ENCODE assay signal across 8 mouse cellular contexts in the genomic region with DNA sequence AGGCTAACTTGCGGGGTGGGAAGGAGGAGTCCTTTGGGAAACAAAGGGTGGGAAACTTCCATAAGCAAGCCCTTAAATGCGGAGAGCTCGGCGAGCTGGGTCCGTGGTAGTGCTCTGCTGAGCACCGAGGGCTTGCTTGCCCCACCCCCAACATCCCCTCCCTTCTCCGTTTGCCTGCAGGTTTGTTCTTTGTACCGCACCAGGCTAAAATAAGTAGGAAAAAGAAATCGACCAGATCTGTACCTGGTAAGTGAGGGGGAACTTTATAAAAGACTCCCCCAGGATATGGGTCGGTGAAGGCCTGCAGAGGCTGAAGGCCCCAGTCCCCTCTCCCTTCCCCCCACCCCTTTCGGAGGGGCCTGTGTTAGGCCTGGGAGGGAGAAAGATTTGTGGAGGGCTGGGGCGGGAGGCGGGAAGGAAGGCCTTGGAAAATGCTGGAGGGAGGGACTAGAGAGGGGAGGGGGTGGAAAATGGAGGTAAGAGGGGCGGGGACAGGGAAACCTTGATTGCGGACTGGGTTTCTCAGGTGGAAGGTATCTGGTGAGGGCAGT. TPM values are rescaled to one million over a fixed set of nuclear protein-coding genes. Genes with fewer than 3 reads are reported as not detected.
DNase-seq lines count a peak whose midpoint lies in the region; ATAC-seq lines count a peak whose summit lies in the region.

No protein-coding gene starts in this region.

- peak overlapping the region; percentile 47 for H3K4me2 ChIP-seq in forebrain, embryonic 14.5 days (ENCODE audit: low read length)
- H3K4me2 ChIP-seq in intestine, embryonic 15.5 days (replicated peaks): peak overlapping the region; percentile 43
- peak overlapping the region; percentile 75 for H3K4me2 ChIP-seq in liver, embryonic 16.5 days (ENCODE audit: low read depth, low read length)
- H3K4me2 ChIP-seq in neural tube, embryonic 12.5 days (replicated peaks): peak overlapping the region; percentile 56

- H3K36me3 ChIP-seq in forebrain, embryonic 14.5 days (ENCODE audit: control insufficient read depth, insufficient read depth, low read length): peaks cover 11% of the 10 kb centered on the region; the same call in 1 of the 2 replicates
- H3K36me3 ChIP-seq in intestine, embryonic 15.5 days: no peaks in the 10 kb centered on the region
- no peaks in the 10 kb centered on the region; the same call in 1 of the 2 replicates for H3K36me3 ChIP-seq in liver, embryonic 16.5 days (ENCODE audit: control insufficient read depth, insufficient read depth)
- no peaks in the 10 kb centered on the region; the same call in 1 of the 2 replicates for H3K36me3 ChIP-seq in neural tube, embryonic 12.5 days

- H3K4me3 ChIP-seq in forebrain, embryonic 14.5 days (ENCODE audit: low read depth, low read length): peak overlapping the region; percentile 49
- peak overlapping the region; percentile 52 for H3K4me3 ChIP-seq in intestine, embryonic 15.5 days (replicated peaks)
- H3K4me3 ChIP-seq in liver, embryonic 16.5 days (ENCODE audit: low read depth, low read length): peak overlapping the region; percentile 67
- H3K4me3 ChIP-seq in neural tube, embryonic 12.5 days: peak overlapping the region; percentile 55

- H3K9ac ChIP-seq in forebrain, embryonic 14.5 days (ENCODE audit: low read length): peak overlapping the region; percentile 73
- peak overlapping the region; percentile 54 for H3K9ac ChIP-seq in intestine, embryonic 15.5 days
- H3K9ac ChIP-seq in liver, embryonic 16.5 days (ENCODE audit: low read depth, low read length): peak overlapping the region; percentile 67
- H3K9ac ChIP-seq in neural tube, embryonic 12.5 days: peak overlapping the region; percentile 60

- peak; percentile 45 for DNase-seq in ovary, postnatal 36 days (ENCODE audit: low spot score)
- no peak for DNase-seq in ovary, postnatal 10 days (ENCODE audit: low spot score)
- DNase-seq in cerebellum, adult 11 months: peak; percentile 15
- peak; percentile 49 for DNase-seq in forebrain, embryonic 14.5 days (ENCODE audit: low spot score)

- peak overlapping the region; percentile 78 for H3K27ac ChIP-seq in forebrain, embryonic 14.5 days (ENCODE audit: low read depth, low read length)
- peak overlapping the region; percentile 76 for H3K27ac ChIP-seq in intestine, embryonic 15.5 days
- H3K27ac ChIP-seq in liver, embryonic 16.5 days (ENCODE audit: low read length): peak overlapping the region; percentile 72
- 0 out of 2 replicates have a peak overlapping the region, but pooled peaks have one; percentile 12 for H3K27ac ChIP-seq in neural tube, embryonic 12.5 days

- no peaks in the 10 kb centered on the region for H3K9me3 ChIP-seq in forebrain, embryonic 14.5 days (replicated peaks; ENCODE audit: control insufficient read depth, low read length)
- H3K9me3 ChIP-seq in intestine, embryonic 15.5 days: no peaks in the 10 kb centered on the region
- no peaks in the 10 kb centered on the region for H3K9me3 ChIP-seq in liver, embryonic 16.5 days (replicated peaks; ENCODE audit: control insufficient read depth, low read length)
- H3K9me3 ChIP-seq in neural tube, embryonic 12.5 days: no peaks in the 10 kb centered on the region

- ATAC-seq in forebrain, embryonic 14.5 days: peak; percentile 76
- ATAC-seq in intestine, embryonic 15.5 days: peak; percentile 82
- peak; percentile 62 for ATAC-seq in liver, embryonic 16.5 days (ENCODE audit: low read depth)
- peak; percentile 79 for ATAC-seq in neural tube, embryonic 12.5 days (ENCODE audit: low FRiP score, low read depth)
- ATAC-seq in activated CD4-positive, CD25-positive, alpha-beta regulatory T cell, adult 4 months: no peak

- WGBS in forebrain, embryonic 14.5 days: 35% methylated on average over 15 of the region's 15 CpGs
- 18% methylated on average over 13 of the region's 15 CpGs for WGBS in intestine, embryonic 15.5 days
- WGBS in liver, embryonic 16.5 days (ENCODE audit: insufficient replicate concordance): 22% methylated on average over 14 of the region's 15 CpGs
- 26% methylated on average over 14 of the region's 15 CpGs for whole genome bisulfite sequencing in neural tube, embryonic 12.5 days

- no peaks in the 10 kb centered on the region for H3K4me1 ChIP-seq in forebrain, embryonic 14.5 days (ENCODE audit: control insufficient read depth, insufficient read depth, low read length)
- H3K4me1 ChIP-seq in intestine, embryonic 15.5 days (replicated peaks): 0 out of 2 replicates have a peak, but pooled peaks cover 2% of the 10 kb centered on the region
- no peaks in the 10 kb centered on the region; the same call in 1 of the 2 replicates for H3K4me1 ChIP-seq in liver, embryonic 16.5 days (ENCODE audit: control insufficient read depth, low read depth, low read length)
- H3K4me1 ChIP-seq in neural tube, embryonic 12.5 days: no peaks in the 10 kb centered on the region; the same call in 1 of the 2 replicates

- H3K27me3 ChIP-seq in forebrain, embryonic 14.5 days (replicated peaks; ENCODE audit: control insufficient read depth, insufficient read depth, low read length): no peaks in the 10 kb centered on the region
- H3K27me3 ChIP-seq in intestine, embryonic 15.5 days (replicated peaks): no peaks in the 10 kb centered on the region
- H3K27me3 ChIP-seq in liver, embryonic 16.5 days (ENCODE audit: control insufficient read depth, insufficient read depth, low read depth, low read length): no peaks in the 10 kb centered on the region
- no peaks in the 10 kb centered on the region for H3K27me3 ChIP-seq in neural tube, embryonic 12.5 days (replicated peaks)

RNA-seq across cellular contexts. Expression of gene Tceal9, which starts 0.7 kb away (rescaled TPM):
- polyA plus RNA-seq in forebrain, embryonic 14.5 days (2014; fragmentation: Nextera tagmentation; extraction: Ambion mirVana): 368 and 379 TPM in 2 replicates
- polyA plus RNA-seq in intestine, embryonic 15.5 days (2015; fragmentation: Nextera tagmentation; extraction: Ambion mirVana): 573 and 647 TPM in 2 replicates
- 234 and 259 TPM in 2 replicates for polyA plus RNA-seq in liver, embryonic 16.5 days (2015; fragmentation: Nextera tagmentation; extraction: Ambion mirVana)
- polyA plus RNA-seq in neural tube, embryonic 12.5 days (2016; fragmentation: Nextera tagmentation; extraction: Ambion mirVana): 327 and 338 TPM in 2 replicates
- polyA plus RNA-seq in activated CD4-positive, CD25-positive, alpha-beta regulatory T cell, adult 4 months (2017; shearing (Covaris generic)): 10 to 100 TPM; 57.9 to 72.5 TPM

RNA-seq across cellular contexts. Expression of gene Bex3, which starts 24.5 kb away (rescaled TPM):
- polyA plus RNA-seq in forebrain, embryonic 14.5 days (2014; fragmentation: Nextera tagmentation; extraction: Ambion mirVana): 693 and 746 TPM in 2 replicates
- 383 and 402 TPM in 2 replicates for polyA plus RNA-seq in intestine, embryonic 15.5 days (2015; fragmentation: Nextera tagmentation; extraction: Ambion mirVana)
- 205 and 228 TPM in 2 replicates for polyA plus RNA-seq in liver, embryonic 16.5 days (2015; fragmentation: Nextera tagmentation; extraction: Ambion mirVana)
- 648 and 661 TPM in 2 replicates for polyA plus RNA-seq in neural tube, embryonic 12.5 days (2016; fragmentation: Nextera tagmentation; extraction: Ambion mirVana)
- polyA plus RNA-seq in activated CD4-positive, CD25-positive, alpha-beta regulatory T cell, adult 4 months (2017; shearing (Covaris generic)): 10 to 100 TPM; 72.1 to 86.9 TPM

RNA-seq across cellular contexts. Expression of gene Bex1, which starts 30.3 kb away (rescaled TPM):
- 172 and 180 TPM in 2 replicates for polyA plus RNA-seq in forebrain, embryonic 14.5 days (2014; fragmentation: Nextera tagmentation; extraction: Ambion mirVana)
- polyA plus RNA-seq in intestine, embryonic 15.5 days (2015; fragmentation: Nextera tagmentation; extraction: Ambion mirVana): 186 and 196 TPM in 2 replicates
- polyA plus RNA-seq in liver, embryonic 16.5 days (2015; fragmentation: Nextera tagmentation; extraction: Ambion mirVana): 205 and 219 TPM in 2 replicates
- 117 and 121 TPM in 2 replicates for polyA plus RNA-seq in neural tube, embryonic 12.5 days (2016; fragmentation: Nextera tagmentation; extraction: Ambion mirVana)
- polyA plus RNA-seq in activated CD4-positive, CD25-positive, alpha-beta regulatory T cell, adult 4 months (2017; shearing (Covaris generic)): not detected

RNA-seq across cellular contexts. Expression of gene Tceal7, which starts 31.0 kb away (rescaled TPM):
- polyA plus RNA-seq in forebrain, embryonic 14.5 days (2014; fragmentation: Nextera tagmentation; extraction: Ambion mirVana): 1.9 and 2.2 TPM in 2 replicates
- polyA plus RNA-seq in intestine, embryonic 15.5 days (2015; fragmentation: Nextera tagmentation; extraction: Ambion mirVana): 1.1 and 1.9 TPM in 2 replicates
- 7.5 and 15.7 TPM in 2 replicates for polyA plus RNA-seq in liver, embryonic 16.5 days (2015; fragmentation: Nextera tagmentation; extraction: Ambion mirVana)
- 4.4 and 5.9 TPM in 2 replicates for polyA plus RNA-seq in neural tube, embryonic 12.5 days (2016; fragmentation: Nextera tagmentation; extraction: Ambion mirVana)
- polyA plus RNA-seq in activated CD4-positive, CD25-positive, alpha-beta regulatory T cell, adult 4 months (2017; shearing (Covaris generic)): not detected

RNA-seq across cellular contexts. Expression of gene Tceal5, which starts 41.9 kb away (rescaled TPM):
- polyA plus RNA-seq in forebrain, embryonic 14.5 days (2014; fragmentation: Nextera tagmentation; extraction: Ambion mirVana): 7.2 and 8.1 TPM in 2 replicates
- polyA plus RNA-seq in intestine, embryonic 15.5 days (2015; fragmentation: Nextera tagmentation; extraction: Ambion mirVana): 4.1 and 4.2 TPM in 2 replicates
- 11.0 and 11.9 TPM in 2 replicates for polyA plus RNA-seq in liver, embryonic 16.5 days (2015; fragmentation: Nextera tagmentation; extraction: Ambion mirVana)
- polyA plus RNA-seq in neural tube, embryonic 12.5 days (2016; fragmentation: Nextera tagmentation; extraction: Ambion mirVana): 11.6 and 15.3 TPM in 2 replicates
- not detected for polyA plus RNA-seq in activated CD4-positive, CD25-positive, alpha-beta regulatory T cell, adult 4 months (2017; shearing (Covaris generic))

Comparison
In these comparisons a context has a peak if more than half of its experiments do, and no peak if none do; other contexts are left out.
1. H3K27ac ChIP-seq: peak in every context shown above with its lines; median percentile 78 in forebrain, embryonic 14.5 days; 76 in intestine, embryonic 15.5 days; 72 in liver, embryonic 16.5 days; 12 in neural tube, embryonic 12.5 days.
2. RNA of gene Bex1, which starts 30.3 kb away (polyA plus RNA-seq): 205 to 219 TPM in liver, embryonic 16.5 days, 186 to 196 TPM in intestine, embryonic 15.5 days, 172 to 180 TPM in forebrain, embryonic 14.5 days and 117 to 121 TPM in neural tube, embryonic 12.5 days; not detected in activated CD4-positive, CD25-positive, alpha-beta regulatory T cell, adult 4 months; every median in the first group is over 10 times any median in the second.
3. Peak in every context shown above with its lines, with median percentiles within 50 percentile points of each other: H3K4me2 ChIP-seq, H3K4me3 ChIP-seq and H3K9ac ChIP-seq.